Mouse (Mus musculus): ENCODE measurements around the gene S100a11. TPM values are rescaled to one million over a fixed set of nuclear protein-coding genes. Genes with fewer than 3 reads are reported as not detected.

S100a11 gene
- total and polyA plus RNA-seq, 2 experiments from 2014 or later = 17.1 to 169 TPM

GRCm38 (mm10) chr3:93553765-93554378, 33.6 kb downstream of the S100a11 start:
- no peak for TF ChIP-seq CTCF (IDR thresholded peaks at IDR 0.05; ENCODE audit: low read depth)
- Histone ChIP-seq H3K9ac (no peak overlapping the region), H3K36me3 (ENCODE audit: insufficient read depth) (no peaks in the 10 kb centered on the region), H3K27ac (ENCODE audit: low read depth, low read length) (no peak overlapping the region), H3K4me2 (ENCODE audit: low read depth) (peak overlapping the region; percentile 80), H3K4me1 (ENCODE audit: insufficient read depth) (peaks cover 4% of the 10 kb centered on the region), H3K4me3 (ENCODE audit: low read depth, low read length) (no peak overlapping the region), H3K9me3 (ENCODE audit: low read length) (no peaks in the 10 kb centered on the region), H3K27me3 (ENCODE audit: insufficient read depth, low read length) (no peaks in the 10 kb centered on the region)
- DNase-seq (no peak), ATAC-seq (no peak)
- 65% methylated on average over 9 of the region's 9 CpGs for WGBS

- peak; percentile 41 for DNase-seq
Observed at GRCm38 (mm10) chr3:93554379-93554980, 34.2 kb downstream of the S100a11 start.

GRCm38 (mm10) chr3:93554981-93555877, 34.9 kb downstream of the S100a11 start, which contains the start of gene S100a10:
Gene S100a10, plus strand, starts transcription at chr3:93555080.
- 3% methylated on average over 37 of the region's 39 CpGs for WGBS
- H3K4me3 ChIP-seq (ENCODE audit: low read depth, low read length) = peak within 1 kb of the TSS; percentile 57
- peak within 1 kb of the TSS; percentile 61 for H3K9ac ChIP-seq
- no peaks in the 10 kb centered on the region for H3K27me3 ChIP-seq (ENCODE audit: insufficient read depth, low read length)
- H3K27ac ChIP-seq (ENCODE audit: low read depth, low read length) = peak within 1 kb of the TSS; percentile 62
- no peaks in the 10 kb centered on the region for H3K9me3 ChIP-seq (ENCODE audit: low read length)
- DNase-seq = peak; percentile 51
- H3K36me3 ChIP-seq (ENCODE audit: insufficient read depth) = no peaks in the 10 kb centered on the region
- H3K4me2 ChIP-seq (ENCODE audit: low read depth) = peak within 1 kb of the TSS; percentile 80
- no peak for TF ChIP-seq CTCF (IDR thresholded peaks at IDR 0.05; ENCODE audit: low read depth)
- peak; percentile 81 for ATAC-seq
- H3K4me1 ChIP-seq (ENCODE audit: insufficient read depth) = peaks cover 4% of the 10 kb centered on the region

More at GRCm38 (mm10) chr3:93554379-93554980, 34.2 kb downstream of the S100a11 start:
- Histone ChIP-seq H3K36me3 (ENCODE audit: insufficient read depth) (no peaks in the 10 kb centered on the region), H3K27ac (ENCODE audit: low read depth, low read length) (no peak overlapping the region), H3K27me3 (ENCODE audit: insufficient read depth, low read length) (no peaks in the 10 kb centered on the region), H3K4me3 (ENCODE audit: low read depth, low read length) (peak overlapping the region; percentile 57), H3K4me2 (ENCODE audit: low read depth) (peak overlapping the region; percentile 80), H3K9me3 (ENCODE audit: low read length) (no peaks in the 10 kb centered on the region), H3K9ac (peak overlapping the region; percentile 50; the same call in 1 of the 2 replicates), H3K4me1 (ENCODE audit: insufficient read depth) (peaks cover 4% of the 10 kb centered on the region)
- peak; percentile 25; the same call in 1 of the 2 replicates for ATAC-seq
- 19% methylated on average over 12 of the region's 13 CpGs for WGBS
- no peak for TF ChIP-seq CTCF (IDR thresholded peaks at IDR 0.05; ENCODE audit: low read depth)

- Histone ChIP-seq H3K9ac (peak overlapping the region; percentile 61), H3K27ac (ENCODE audit: low read depth, low read length) (peak overlapping the region; percentile 62; the same call in 1 of the 2 replicates), H3K4me2 (ENCODE audit: low read depth) (peak overlapping the region; percentile 80), H3K27me3 (ENCODE audit: insufficient read depth, low read length) (no peaks in the 10 kb centered on the region), H3K9me3 (ENCODE audit: low read length) (no peaks in the 10 kb centered on the region), H3K4me3 (ENCODE audit: low read depth, low read length) (peak overlapping the region; percentile 57), H3K36me3 (ENCODE audit: insufficient read depth) (no peaks in the 10 kb centered on the region), H3K4me1 (ENCODE audit: insufficient read depth) (peaks cover 4% of the 10 kb centered on the region)
- peak; percentile 28 for ATAC-seq
- TF ChIP-seq CTCF (IDR thresholded peaks at IDR 0.05; ENCODE audit: low read depth) = no peak
- peak; percentile 17 for DNase-seq
- 36% methylated on average over 2 of the region's 2 CpGs for WGBS
Observed at GRCm38 (mm10) chr3:93555878-93556254, 35.6 kb downstream of the S100a11 start.

- WGBS = 63% methylated on average over 1 of the region's 1 CpGs
- Histone ChIP-seq H3K4me3 (ENCODE audit: low read depth, low read length) (peak overlapping the region; percentile 57; the same call in 1 of the 2 replicates), H3K9me3 (ENCODE audit: low read length) (no peaks in the 10 kb centered on the region), H3K4me2 (ENCODE audit: low read depth) (peak overlapping the region; percentile 80), H3K27ac (ENCODE audit: low read depth, low read length) (no peak overlapping the region), H3K4me1 (ENCODE audit: insufficient read depth) (peaks cover 4% of the 10 kb centered on the region), H3K27me3 (ENCODE audit: insufficient read depth, low read length) (no peaks in the 10 kb centered on the region), H3K36me3 (ENCODE audit: insufficient read depth) (no peaks in the 10 kb centered on the region), H3K9ac (0 out of 2 replicates have a peak overlapping the region, but pooled peaks have one; percentile 3)
- DNase-seq = no peak
- ATAC-seq = no peak
- TF ChIP-seq CTCF (IDR thresholded peaks at IDR 0.05; ENCODE audit: low read depth) = no peak
Observed at GRCm38 (mm10) chr3:93556599-93556998, 36.3 kb downstream of the S100a11 start.

GRCm38 (mm10) chr3:93557471-93557870, 37.2 kb downstream of the S100a11 start:
- 59% methylated on average over 4 of the region's 4 CpGs for WGBS

More at GRCm38 (mm10) chr3:93557471-93557870, 37.2 kb downstream of the S100a11 start:
- Histone ChIP-seq H3K9me3 (ENCODE audit: low read length) (no peaks in the 10 kb centered on the region), H3K4me3 (ENCODE audit: low read depth, low read length) (no peak overlapping the region), H3K4me2 (ENCODE audit: low read depth) (no peak overlapping the region), H3K27ac (ENCODE audit: low read depth, low read length) (no peak overlapping the region), H3K27me3 (ENCODE audit: insufficient read depth, low read length) (no peaks in the 10 kb centered on the region), H3K4me1 (ENCODE audit: insufficient read depth) (peaks cover 4% of the 10 kb centered on the region), H3K36me3 (ENCODE audit: insufficient read depth) (no peaks in the 10 kb centered on the region), H3K9ac (no peak overlapping the region)
- TF ChIP-seq CTCF (IDR thresholded peaks at IDR 0.05; ENCODE audit: low read depth) = no peak
- ATAC-seq (no peak), DNase-seq (no peak)
